Mouse (Mus musculus) stomach, postnatal 0 days (tissue): ENCODE measurements at regions not wholly inside any gene's neighbourhood (a gene's known extent, or its start where the extent isn't known, plus 50 kb on each side); places are given as distances from the start of the nearest gene placed in this dataset.
A peak's percentile ranks its signal among the peaks of the same experiment; 100 is the strongest.

Source experiments
- CTCF ChIP-seq: IDR thresholded peaks from 2 replicates; pipeline ENCODE4 v1.5.1; 2016; ENCODE audit warnings: antibody characterized with exemption, low read depth, mild to moderate bottlenecking, moderate library complexity
- EP300 ChIP-seq: optimal IDR thresholded peaks from 2 replicates; pipeline ENCODE3; 2016; ENCODE audit warnings: antibody characterized with exemption

GRCm38 (mm10) chr5:141111666-141112065 is 111.3 kb upstream of the Card11 start:
- peak; percentile 46 for TF ChIP-seq CTCF
- no peak for TF ChIP-seq EP300
